ENCODE assay signal across 8 mouse cellular contexts in the genomic region with DNA sequence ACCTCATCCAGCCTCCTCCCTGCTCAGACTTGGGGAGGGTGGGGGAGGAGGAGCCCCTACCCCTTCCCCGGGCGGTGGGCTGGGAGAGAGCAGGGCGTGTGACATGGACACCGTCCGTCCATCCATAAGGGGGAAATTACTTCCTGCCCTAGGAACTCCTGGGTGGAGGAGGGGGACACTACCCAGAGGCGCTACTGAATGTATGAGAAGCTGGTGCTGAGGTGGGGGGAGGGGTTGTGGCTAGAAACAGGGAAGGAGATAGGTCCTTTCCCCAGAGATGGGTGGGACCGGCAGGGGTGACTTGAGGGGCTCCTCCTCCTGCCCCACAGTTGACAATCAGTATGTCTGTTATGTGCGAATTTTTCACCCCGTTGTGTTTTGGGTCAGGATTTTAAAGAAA. TPM values are rescaled to one million over a fixed set of nuclear protein-coding genes. Genes with fewer than 3 reads are reported as not detected.
DNase-seq lines count a peak whose midpoint lies in the region; ATAC-seq lines count a peak whose summit lies in the region.

No protein-coding gene starts in this region.

- H3K4me1 ChIP-seq in kidney, embryonic 16.5 days (ENCODE audit: insufficient read depth, low read length): peaks cover 51% of the 10 kb centered on the region
- H3K4me1 ChIP-seq in midbrain, embryonic 11.5 days (ENCODE audit: control insufficient read depth, insufficient read depth, low read length): peaks cover 28% of the 10 kb centered on the region

- H3K4me3 ChIP-seq in kidney, embryonic 16.5 days (ENCODE audit: low read length): no peak overlapping the region
- H3K4me3 ChIP-seq in midbrain, embryonic 11.5 days (ENCODE audit: low read depth, low read length): no peak overlapping the region

- no peaks in the 10 kb centered on the region for H3K9me3 ChIP-seq in kidney, embryonic 16.5 days (ENCODE audit: low read length)
- H3K9me3 ChIP-seq in midbrain, embryonic 11.5 days (ENCODE audit: control insufficient read depth, low read length): no peaks in the 10 kb centered on the region

- no peak overlapping the region for H3K9ac ChIP-seq in kidney, embryonic 16.5 days (replicated peaks; ENCODE audit: low read length)
- peak overlapping the region; percentile 17; the same call in 1 of the 2 replicates for H3K9ac ChIP-seq in midbrain, embryonic 11.5 days (ENCODE audit: low read length)

- no peak overlapping the region; the same call in none of the 2 replicates for H3K4me2 ChIP-seq in kidney, embryonic 16.5 days (replicated peaks; ENCODE audit: low read depth, low read length)
- H3K4me2 ChIP-seq in midbrain, embryonic 11.5 days: no peak overlapping the region

- ATAC-seq in kidney, embryonic 16.5 days (ENCODE audit: low FRiP score, low TSS enrichment): peak; percentile 11; the same call in 1 of the 2 replicates
- peak; percentile 75 for ATAC-seq in midbrain, embryonic 11.5 days (ENCODE audit: low FRiP score)

- H3K27ac ChIP-seq in kidney, embryonic 16.5 days (ENCODE audit: low read length): no peak overlapping the region
- H3K27ac ChIP-seq in midbrain, embryonic 11.5 days (ENCODE audit: low read depth, low read length): no peak overlapping the region; the same call in 1 of the 2 replicates

- WGBS in kidney, embryonic 16.5 days: 8% methylated on average over 9 of the region's 9 CpGs
- 23% methylated on average over 9 of the region's 9 CpGs for WGBS in midbrain, embryonic 11.5 days

- DNase-seq in adrenal gland, postnatal 36 days: peak; percentile 62
- no peak for DNase-seq in adrenal gland, postnatal 4 days (ENCODE audit: low spot score in 2 of 2)
- DNase-seq in thymus, postnatal 0 days (ENCODE audit: low spot score): peak; percentile 80
- no peak for DNase-seq in thymus, postnatal 36 days
- peak; percentile 59 to 79 for DNase-seq in heart, adult 9 months (ENCODE audit: low spot score in 2 of 2)
- peak; percentile 92 for DNase-seq in midbrain, embryonic 11.5 days (ENCODE audit: low spot score, missing footprints)
- DNase-seq in urinary bladder, postnatal 25 days (ENCODE audit: low spot score): no peak

- no peaks in the 10 kb centered on the region for H3K27me3 ChIP-seq in kidney, embryonic 16.5 days (ENCODE audit: insufficient read depth, low read length)
- H3K27me3 ChIP-seq in midbrain, embryonic 11.5 days (ENCODE audit: control insufficient read depth, insufficient read depth, low read length): no peaks in the 10 kb centered on the region

- H3K36me3 ChIP-seq in kidney, embryonic 16.5 days (ENCODE audit: insufficient read depth, low read length): peaks cover 18% of the 10 kb centered on the region
- peaks cover 4% of the 10 kb centered on the region for H3K36me3 ChIP-seq in midbrain, embryonic 11.5 days (ENCODE audit: control insufficient read depth, insufficient read depth, low read length)

RNA-seq across cellular contexts. Expression of a gene that starts 7.9 kb away (rescaled TPM):
- 100 to 1,000 TPM; 116 to 171 TPM for total RNA-seq in adrenal gland, postnatal 36 days (2021)
- total RNA-seq in adrenal gland, postnatal 4 days (2021): 100 to 1,000 TPM; 104 to 115 TPM
- polyA plus RNA-seq in thymus, postnatal 0 days (2015; fragmentation: Nextera tagmentation; extraction: Ambion mirVana): 2.6 and 3.0 TPM in 2 replicates
- 2.2 and 2.4 TPM in 2 replicates for polyA plus RNA-seq in kidney, embryonic 16.5 days (2015; fragmentation: Nextera tagmentation; extraction: Ambion mirVana)
- polyA plus RNA-seq in midbrain, embryonic 11.5 days (2014; fragmentation: Nextera tagmentation; extraction: Ambion mirVana): 0.93 and 1.2 TPM in 2 replicates

RNA-seq across cellular contexts. Expression of a gene that starts 26.8 kb away (rescaled TPM):
- total RNA-seq in adrenal gland, postnatal 36 days (2021): 10 to 100 TPM; 69.2 to 91.7 TPM
- 100 to 1,000 TPM; 181 to 195 TPM for total RNA-seq in adrenal gland, postnatal 4 days (2021)
- 7.3 and 9.1 TPM in 2 replicates for polyA plus RNA-seq in thymus, postnatal 0 days (2015; fragmentation: Nextera tagmentation; extraction: Ambion mirVana)
- polyA plus RNA-seq in kidney, embryonic 16.5 days (2015; fragmentation: Nextera tagmentation; extraction: Ambion mirVana): 24.4 and 25.9 TPM in 2 replicates
- polyA plus RNA-seq in midbrain, embryonic 11.5 days (2014; fragmentation: Nextera tagmentation; extraction: Ambion mirVana): 21.9 and 23.7 TPM in 2 replicates

RNA-seq across cellular contexts. Expression of a gene that starts 28.0 kb away (rescaled TPM):
- 100 to 1,000 TPM in 1 of 2 experiments, 10 to 100 TPM in 1; 94.2 to 106 TPM for total RNA-seq in adrenal gland, postnatal 36 days (2021)
- 100 to 1,000 TPM; 119 to 121 TPM for total RNA-seq in adrenal gland, postnatal 4 days (2021)
- 14.4 and 20.4 TPM in 2 replicates for polyA plus RNA-seq in thymus, postnatal 0 days (2015; fragmentation: Nextera tagmentation; extraction: Ambion mirVana)
- 23.7 and 24.2 TPM in 2 replicates for polyA plus RNA-seq in kidney, embryonic 16.5 days (2015; fragmentation: Nextera tagmentation; extraction: Ambion mirVana)
- 24.0 and 25.1 TPM in 2 replicates for polyA plus RNA-seq in midbrain, embryonic 11.5 days (2014; fragmentation: Nextera tagmentation; extraction: Ambion mirVana)

RNA-seq across cellular contexts. Expression of a gene that starts 37.4 kb away (rescaled TPM):
- 10 to 100 TPM; 29.6 to 34.3 TPM for total RNA-seq in adrenal gland, postnatal 36 days (2021)
- total RNA-seq in adrenal gland, postnatal 4 days (2021): 10 to 100 TPM; 45.2 to 54.8 TPM
- polyA plus RNA-seq in thymus, postnatal 0 days (2015; fragmentation: Nextera tagmentation; extraction: Ambion mirVana): 21.8 and 23.8 TPM in 2 replicates
- 36.2 and 41.0 TPM in 2 replicates for polyA plus RNA-seq in kidney, embryonic 16.5 days (2015; fragmentation: Nextera tagmentation; extraction: Ambion mirVana)
- polyA plus RNA-seq in midbrain, embryonic 11.5 days (2014; fragmentation: Nextera tagmentation; extraction: Ambion mirVana): 51.9 and 53.1 TPM in 2 replicates

RNA-seq across cellular contexts. Expression of a gene that starts 38.0 kb away (rescaled TPM):
- total RNA-seq in adrenal gland, postnatal 36 days (2021): 10 to 100 TPM; 46.9 to 52.0 TPM
- total RNA-seq in adrenal gland, postnatal 4 days (2021): 10 to 100 TPM; 75.7 to 84.8 TPM
- 48.3 and 48.5 TPM in 2 replicates for polyA plus RNA-seq in thymus, postnatal 0 days (2015; fragmentation: Nextera tagmentation; extraction: Ambion mirVana)
- polyA plus RNA-seq in kidney, embryonic 16.5 days (2015; fragmentation: Nextera tagmentation; extraction: Ambion mirVana): 71.4 and 73.9 TPM in 2 replicates
- 66.1 and 67.1 TPM in 2 replicates for polyA plus RNA-seq in midbrain, embryonic 11.5 days (2014; fragmentation: Nextera tagmentation; extraction: Ambion mirVana)

Comparison
In these comparisons a context has a peak if more than half of its experiments do, and no peak if none do; other contexts are left out.
1. DNase-seq: peak in adrenal gland, postnatal 36 days (2 of 2), thymus, postnatal 0 days (single experiment), heart, adult 9 months (2 of 2) and midbrain, embryonic 11.5 days (single experiment); none in adrenal gland, postnatal 4 days (0 of 2), thymus, postnatal 36 days (0 of 2) and urinary bladder, postnatal 25 days (single experiment).